Mouse (Mus musculus) liver, embryonic 14.5 days (tissue): ENCODE results near the gene Tmem262.

Experiments used
- CTCF ChIP-seq: IDR thresholded peaks from 2 replicates; pipeline ENCODE4 v1.5.1; 2016; ENCODE audit warnings: antibody characterized with exemption, low read depth, control low read depth
- EP300 ChIP-seq: IDR thresholded peaks from 2 replicates; pipeline ENCODE4 v1.6.1; 2016; ENCODE audit warnings: antibody characterized with exemption, low read depth

DNA sequence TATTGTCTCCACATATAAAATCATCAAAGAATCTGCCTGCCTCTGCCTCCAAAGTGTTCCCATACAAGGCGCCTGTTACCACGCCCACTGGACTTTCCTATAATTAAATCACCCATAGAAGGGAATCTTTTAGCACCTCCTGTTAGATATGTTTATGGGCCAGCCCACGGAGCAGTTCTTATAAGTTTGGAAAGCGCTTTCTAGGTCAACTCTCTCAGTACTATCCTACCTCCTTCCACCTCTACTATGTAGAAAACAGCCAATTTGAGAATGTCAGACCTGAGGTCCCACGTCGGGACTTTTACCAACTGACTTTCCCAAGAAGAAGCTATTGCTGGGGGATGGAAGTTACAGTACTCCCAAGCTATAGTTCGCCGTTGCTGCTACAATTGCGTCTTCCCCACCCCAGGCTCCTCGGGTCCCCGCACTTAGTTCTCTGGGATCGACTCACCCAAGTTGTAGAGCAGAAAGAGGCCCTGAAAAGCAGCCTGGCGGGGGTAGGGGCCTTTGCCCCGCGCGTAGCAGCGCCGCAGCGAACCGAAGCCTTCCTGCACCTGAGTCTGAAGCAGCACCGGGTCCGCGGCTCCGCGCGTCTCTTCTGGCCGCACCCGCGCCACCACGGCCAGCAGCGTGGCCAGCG is 37.6 kb downstream of the Tmem262 start:
- TF ChIP-seq EP300 (no peak), CTCF (no peak)
